Mouse (Mus musculus) thymus, postnatal 10 days (tissue): ENCODE measurements around the gene Tnni3.
"Not testable (repeated sequence)": the region's sequence is repeated elsewhere in the genome, so short reads cannot be mapped to it uniquely, and the experiment has no call there.

Experiments used
- DNase-seq, 2 experiments: peaks; one replicate each; pipeline ENCODE4 v3.0.0; 2021; ENCODE audit warnings: low spot score in 2 of 2

Gene Tnni3

GRCm38 (mm10) chr7:4524212-4524922, at the start of gene Tnni3:
TSS of gene Tnni3 (minus strand) at chr7:4524229.
- peak in 1 of 2 experiments; percentile 54 for DNase-seq

GRCm38 (mm10) chr7:4572361-4572760, 48.3 kb upstream of the Tnni3 start:
- not testable (repeated sequence) for DNase-seq

- no peak for DNase-seq
These were observed 38.6 kb upstream of the Tnni3 start for GRCm38 (mm10) chr7:4562660-4563059.

- no peak for DNase-seq
These were observed 33.1 kb upstream of the Tnni3 start for GRCm38 (mm10) chr7:4557167-4557560.

- peak; percentile 24 to 78 for DNase-seq
These were observed 32.5 kb upstream of the Tnni3 start for GRCm38 (mm10) chr7:4556256-4557166.

GRCm38 (mm10) chr7:4547221-4547641, 23.2 kb upstream of the Tnni3 start, which contains the start of gene Syt5:
TSS of gene Syt5 (minus strand) at chr7:4547541.
- DNase-seq: no peak

- DNase-seq: no peak
These were observed 22.6 kb upstream of the Tnni3 start for GRCm38 (mm10) chr7:4546591-4547131.

- no peak for DNase-seq
These were observed 22.0 kb upstream of the Tnni3 start for GRCm38 (mm10) chr7:4546050-4546449.

- DNase-seq: no peak
These were observed 18.0 kb upstream of the Tnni3 start for GRCm38 (mm10) chr7:4542013-4542412.

- DNase-seq: no peak
These were observed 17.3 kb upstream of the Tnni3 start for GRCm38 (mm10) chr7:4541344-4541743.

GRCm38 (mm10) chr7:4539019-4539418, 15.0 kb upstream of the Tnni3 start:
- DNase-seq: no peak

GRCm38 (mm10) chr7:4537181-4537580, 13.2 kb upstream of the Tnni3 start:
- no peak for DNase-seq

GRCm38 (mm10) chr7:4536369-4536768, 12.3 kb upstream of the Tnni3 start:
- no peak for DNase-seq

- DNase-seq: no peak
These were observed 8.1 kb upstream of the Tnni3 start, which contains the start of gene Dnaaf3 for GRCm38 (mm10) chr7:4532005-4532729. TSS of gene Dnaaf3 (minus strand) at chr7:4532453.

GRCm38 (mm10) chr7:4530166-4530565, 6.1 kb upstream of the Tnni3 start:
- not testable (repeated sequence) for DNase-seq

- DNase-seq: no peak
These were observed 3.3 kb upstream of the Tnni3 start for GRCm38 (mm10) chr7:4527302-4527689.

GRCm38 (mm10) chr7:4526341-4527301, 2.6 kb upstream of the Tnni3 start:
- DNase-seq: peak; percentile 62 to 71

- DNase-seq: no peak
These were observed 561 bp downstream of the Tnni3 start for GRCm38 (mm10) chr7:4523205-4524130.

GRCm38 (mm10) chr7:4522292-4522691, 1.7 kb downstream of the Tnni3 start:
- DNase-seq: no peak
